Mouse (Mus musculus): ENCODE data around the gene Elp4. TPM values are rescaled to one million over a fixed set of nuclear protein-coding genes. Genes with fewer than 3 reads are reported as not detected.

Elp4 gene
- polyA plus RNA-seq, 1 experiment from 2014 or later: 49.7 TPM

- no peak overlapping the region for H3K27ac ChIP-seq
- no peaks in the 10 kb centered on the region for H3K27me3 ChIP-seq
- no peaks in the 10 kb centered on the region for H3K36me3 ChIP-seq
- H3K9me3 ChIP-seq (replicated peaks): no peaks in the 10 kb centered on the region
- H3K4me1 ChIP-seq: no peaks in the 10 kb centered on the region
- WGBS: 48% methylated on average over 5 of the region's 5 CpGs
- H3K9ac ChIP-seq: no peak overlapping the region
- no peak overlapping the region for H3K4me2 ChIP-seq (replicated peaks)
- H3K4me3 ChIP-seq: no peak overlapping the region
- no peak for ATAC-seq (ENCODE audit: low FRiP score)
These were observed 100.9 kb downstream of the Elp4 start for GRCm38 (mm10) chr2:105803427-105803826.

DNA sequence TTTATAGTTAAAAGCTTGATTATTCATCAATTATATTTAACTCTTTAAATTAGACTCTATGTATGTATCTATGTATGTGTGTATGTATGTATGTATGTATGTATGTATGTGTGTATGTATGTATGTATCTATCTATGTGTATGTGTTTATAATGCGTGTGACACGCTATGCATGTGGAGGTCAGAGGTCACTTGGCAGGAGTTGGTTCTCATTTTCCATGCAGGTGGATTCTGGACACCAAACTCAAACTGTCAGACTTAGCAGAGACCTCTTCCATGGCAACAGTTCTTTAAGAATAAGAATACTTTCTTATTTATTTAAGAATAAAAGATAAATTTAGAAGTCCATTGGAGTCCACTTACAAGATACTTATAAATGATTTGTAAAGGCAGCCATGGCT is 101.5 kb downstream of the Elp4 start:
- WGBS: 87% methylated on average over 2 of the region's 2 CpGs
- no peak overlapping the region for H3K9ac ChIP-seq

DNA sequence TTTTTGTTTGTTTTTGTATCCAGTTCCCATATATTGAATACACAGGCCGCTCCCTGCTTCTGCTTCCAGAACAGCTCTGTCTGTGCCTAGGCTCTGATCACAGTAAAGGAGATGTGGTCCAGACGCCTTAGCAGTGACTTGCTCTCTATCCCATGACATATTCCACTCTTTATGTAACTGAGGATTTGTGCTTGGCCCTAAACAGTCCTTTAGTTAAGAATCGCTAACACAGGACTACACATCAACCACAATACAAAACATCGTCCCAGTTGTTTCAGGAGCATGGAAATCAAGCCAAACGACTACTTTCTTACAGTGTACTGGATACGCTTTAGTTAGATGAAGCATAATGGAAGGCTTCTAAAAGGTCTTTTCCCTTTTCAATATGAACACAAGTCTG is 102.8 kb downstream of the Elp4 start:
- Histone ChIP-seq H3K27ac (no peak overlapping the region), H3K9me3 (replicated peaks) (no peaks in the 10 kb centered on the region), H3K36me3 (no peaks in the 10 kb centered on the region), H3K4me1 (no peaks in the 10 kb centered on the region), H3K4me2 (replicated peaks) (no peak overlapping the region), H3K27me3 (no peaks in the 10 kb centered on the region), H3K9ac (no peak overlapping the region), H3K4me3 (no peak overlapping the region)
- 69% methylated on average over 6 of the region's 6 CpGs for WGBS
- no peak for ATAC-seq (ENCODE audit: low FRiP score)

More for the DNA sequence above, 101.5 kb downstream of the Elp4 start:
- Histone ChIP-seq H3K27ac (no peak overlapping the region), H3K4me2 (replicated peaks) (no peak overlapping the region), H3K27me3 (no peaks in the 10 kb centered on the region), H3K4me1 (no peaks in the 10 kb centered on the region), H3K9me3 (replicated peaks) (no peaks in the 10 kb centered on the region), H3K36me3 (no peaks in the 10 kb centered on the region), H3K4me3 (no peak overlapping the region)
- no peak for ATAC-seq (ENCODE audit: low FRiP score)

DNA sequence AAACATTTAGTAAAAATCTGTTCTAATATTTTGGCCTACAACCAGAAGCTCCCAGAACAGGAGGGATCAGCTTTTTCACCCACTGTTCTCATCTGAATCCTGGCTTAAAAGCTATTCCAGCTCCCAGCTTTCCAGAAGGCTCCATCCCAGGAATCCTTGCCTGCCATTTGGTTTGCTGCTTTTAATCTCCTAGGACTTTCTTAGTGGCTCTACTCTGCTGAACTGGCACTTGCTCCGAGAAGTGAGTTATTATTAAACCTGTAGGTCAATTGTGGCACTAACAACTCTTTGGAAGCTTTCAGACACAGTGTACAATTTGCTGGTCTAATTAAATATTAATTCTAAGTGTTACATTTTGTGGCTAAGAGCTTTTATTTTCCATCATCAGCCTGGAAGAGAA is 103.7 kb downstream of the Elp4 start:
- H3K9ac ChIP-seq: no peak overlapping the region
- no peak for ATAC-seq (ENCODE audit: low FRiP score)
- no peaks in the 10 kb centered on the region for H3K9me3 ChIP-seq (replicated peaks)
- no peak overlapping the region for H3K27ac ChIP-seq
- no peak overlapping the region for H3K4me2 ChIP-seq (replicated peaks)
- H3K27me3 ChIP-seq: no peaks in the 10 kb centered on the region
- no peak overlapping the region for H3K4me3 ChIP-seq
- H3K36me3 ChIP-seq: no peaks in the 10 kb centered on the region
- WGBS: 69% methylated on average over 1 of the region's 1 CpGs
- H3K4me1 ChIP-seq: no peaks in the 10 kb centered on the region

DNA sequence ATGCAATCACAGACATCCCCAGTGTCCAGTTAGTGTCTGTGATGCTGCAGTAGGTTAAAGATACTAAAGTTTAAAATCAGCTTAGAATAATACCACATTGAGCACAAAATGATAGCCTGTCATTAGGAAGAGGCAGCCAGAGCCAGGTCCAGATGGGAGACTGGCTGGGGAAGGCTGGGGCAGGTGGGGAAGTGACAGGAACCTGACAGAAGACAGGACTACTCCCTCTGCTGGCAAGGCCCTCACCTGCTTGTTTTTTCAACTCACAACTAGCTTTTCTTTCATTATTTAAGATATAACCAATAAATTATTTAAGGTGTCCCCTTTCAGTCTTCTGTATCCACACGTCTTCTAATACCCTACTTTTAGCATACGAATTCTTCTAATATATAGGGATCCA is 104.5 kb downstream of the Elp4 start:
- Histone ChIP-seq H3K4me2 (replicated peaks) (no peak overlapping the region), H3K9me3 (replicated peaks) (no peaks in the 10 kb centered on the region), H3K4me1 (no peaks in the 10 kb centered on the region), H3K4me3 (no peak overlapping the region), H3K9ac (no peak overlapping the region), H3K36me3 (no peaks in the 10 kb centered on the region), H3K27ac (no peak overlapping the region), H3K27me3 (no peaks in the 10 kb centered on the region)
- WGBS: 73% methylated on average over 2 of the region's 2 CpGs
- no peak for ATAC-seq (ENCODE audit: low FRiP score)

GRCm38 (mm10) chr2:105797842-105798241 is 106.5 kb downstream of the Elp4 start:
- H3K27ac ChIP-seq: no peak overlapping the region
- H3K9me3 ChIP-seq (replicated peaks): no peaks in the 10 kb centered on the region
- no peak overlapping the region for H3K4me3 ChIP-seq
- no peaks in the 10 kb centered on the region for H3K36me3 ChIP-seq
- H3K27me3 ChIP-seq: no peaks in the 10 kb centered on the region
- H3K9ac ChIP-seq: no peak overlapping the region
- H3K4me2 ChIP-seq (replicated peaks): no peak overlapping the region
- H3K4me1 ChIP-seq: no peaks in the 10 kb centered on the region
- ATAC-seq (ENCODE audit: low FRiP score): no peak

GRCm38 (mm10) chr2:105796101-105796500 is 108.3 kb downstream of the Elp4 start:
- H3K36me3 ChIP-seq: no peaks in the 10 kb centered on the region
- no peaks in the 10 kb centered on the region for H3K4me1 ChIP-seq
- no peak overlapping the region for H3K4me2 ChIP-seq (replicated peaks)
- no peak overlapping the region for H3K4me3 ChIP-seq
- H3K27me3 ChIP-seq: no peaks in the 10 kb centered on the region
- H3K9me3 ChIP-seq (replicated peaks): no peaks in the 10 kb centered on the region
- no peak for ATAC-seq (ENCODE audit: low FRiP score)
- no peak overlapping the region for H3K27ac ChIP-seq
- H3K9ac ChIP-seq: no peak overlapping the region

DNA sequence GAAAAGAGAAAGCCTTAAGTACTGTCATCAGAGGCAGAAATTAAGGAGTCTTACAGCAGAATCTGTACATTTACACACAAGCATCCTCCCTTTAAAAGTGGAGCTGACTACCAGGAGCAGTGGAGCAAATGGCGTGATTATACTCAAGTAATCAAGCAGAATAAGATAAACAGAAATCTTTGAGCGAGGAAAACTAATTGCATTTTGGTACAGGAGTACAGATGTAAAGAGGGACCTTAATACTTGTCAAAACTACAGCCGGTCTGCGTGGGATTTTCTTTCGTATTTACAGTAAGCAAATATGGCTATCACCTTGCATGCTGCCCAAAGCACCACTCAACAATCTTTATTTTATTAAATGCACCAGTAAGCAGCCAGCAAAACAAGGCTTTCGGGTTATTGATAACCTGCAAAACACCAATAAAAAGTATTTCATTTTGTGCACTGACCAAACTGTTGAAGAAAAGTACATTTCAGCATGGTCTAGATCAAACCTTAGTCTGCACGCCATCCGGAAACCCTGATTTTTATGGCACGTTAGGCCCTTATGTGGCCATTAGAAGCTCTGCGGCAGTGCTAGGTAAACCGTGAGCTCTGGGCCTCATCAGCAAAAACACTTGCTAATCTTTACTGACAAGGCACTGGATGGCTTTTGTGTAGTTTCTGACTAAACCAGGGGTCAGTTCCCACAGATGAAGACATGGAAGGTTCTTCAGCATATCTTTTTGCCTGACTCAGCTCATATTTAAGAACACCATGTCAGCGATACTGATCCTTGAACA is 111.8 kb downstream of the Elp4 start:
- no peak overlapping the region for H3K27ac ChIP-seq
- H3K36me3 ChIP-seq: no peaks in the 10 kb centered on the region
- WGBS: 77% methylated on average over 12 of the region's 12 CpGs
- H3K9me3 ChIP-seq (replicated peaks): no peaks in the 10 kb centered on the region
- H3K4me2 ChIP-seq (replicated peaks): no peak overlapping the region
- H3K9ac ChIP-seq: no peak overlapping the region
- ATAC-seq (ENCODE audit: low FRiP score): no peak
- H3K4me3 ChIP-seq: no peak overlapping the region
- no peaks in the 10 kb centered on the region for H3K4me1 ChIP-seq
- H3K27me3 ChIP-seq: no peaks in the 10 kb centered on the region

DNA sequence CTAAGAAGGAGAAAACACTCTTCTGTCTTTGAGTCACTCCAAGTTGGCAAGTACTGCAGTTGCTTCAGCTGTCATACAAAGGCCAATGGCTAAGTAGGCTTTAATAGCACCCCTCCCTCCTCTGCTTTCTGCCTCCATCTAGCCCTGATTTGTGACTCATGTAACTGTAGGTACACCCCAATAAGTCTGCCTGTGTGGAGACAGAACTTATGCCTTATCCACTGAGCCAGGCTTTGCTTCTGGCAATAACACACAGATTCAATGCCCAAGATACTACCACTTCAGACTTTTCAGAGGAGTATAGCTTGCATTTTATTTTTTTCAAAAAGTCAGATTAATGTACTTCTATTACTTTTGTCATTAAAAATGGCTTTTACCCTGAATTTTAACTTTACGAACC is 114.4 kb downstream of the Elp4 start:
- Histone ChIP-seq H3K27me3 (no peaks in the 10 kb centered on the region), H3K9ac (no peak overlapping the region), H3K9me3 (replicated peaks) (no peaks in the 10 kb centered on the region), H3K27ac (no peak overlapping the region), H3K4me2 (replicated peaks) (no peak overlapping the region), H3K36me3 (no peaks in the 10 kb centered on the region), H3K4me1 (no peaks in the 10 kb centered on the region), H3K4me3 (no peak overlapping the region)
- ATAC-seq (ENCODE audit: low FRiP score): no peak
- 96% methylated on average over 1 of the region's 1 CpGs for WGBS

DNA sequence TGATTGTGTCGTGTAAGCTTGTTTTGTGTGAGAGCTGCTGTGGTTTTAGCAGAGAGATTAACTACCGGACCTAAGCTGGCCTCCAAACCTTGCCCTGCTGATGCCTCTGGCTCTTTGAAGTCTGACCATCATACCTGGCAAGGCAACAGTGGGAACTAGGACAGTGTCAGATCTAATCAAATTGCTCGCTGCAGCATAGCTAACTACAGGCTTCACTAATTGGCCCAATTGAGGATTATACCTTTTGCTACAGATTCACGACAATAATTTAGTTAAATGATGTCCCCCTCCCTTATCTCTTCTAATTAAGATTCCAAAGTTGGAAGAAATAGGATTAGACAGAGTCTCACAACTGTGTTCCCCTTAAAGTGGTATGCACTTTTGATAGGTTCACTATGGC is 116.6 kb downstream of the Elp4 start:
- Histone ChIP-seq H3K4me1 (no peaks in the 10 kb centered on the region), H3K4me2 (replicated peaks) (no peak overlapping the region), H3K4me3 (no peak overlapping the region), H3K27me3 (no peaks in the 10 kb centered on the region), H3K9me3 (replicated peaks) (no peaks in the 10 kb centered on the region), H3K36me3 (no peaks in the 10 kb centered on the region), H3K27ac (no peak overlapping the region), H3K9ac (no peak overlapping the region)
- WGBS: 84% methylated on average over 4 of the region's 4 CpGs
- ATAC-seq (ENCODE audit: low FRiP score): no peak

- no peak overlapping the region for H3K4me2 ChIP-seq (replicated peaks)
- 47% methylated on average over 2 of the region's 2 CpGs for WGBS
- no peaks in the 10 kb centered on the region for H3K36me3 ChIP-seq
- no peak overlapping the region for H3K9ac ChIP-seq
- no peak overlapping the region for H3K27ac ChIP-seq
- no peaks in the 10 kb centered on the region for H3K27me3 ChIP-seq
- no peak for ATAC-seq (ENCODE audit: low FRiP score)
- no peaks in the 10 kb centered on the region for H3K4me1 ChIP-seq
- H3K9me3 ChIP-seq (replicated peaks): no peaks in the 10 kb centered on the region
- no peak overlapping the region for H3K4me3 ChIP-seq
These were observed 117.4 kb downstream of the Elp4 start for GRCm38 (mm10) chr2:105786986-105787385.

GRCm38 (mm10) chr2:105782885-105783284 is 121.5 kb downstream of the Elp4 start:
- 82% methylated on average over 5 of the region's 5 CpGs for WGBS
- Histone ChIP-seq H3K4me2 (replicated peaks) (no peak overlapping the region), H3K9me3 (replicated peaks) (no peaks in the 10 kb centered on the region), H3K27ac (no peak overlapping the region), H3K27me3 (no peaks in the 10 kb centered on the region), H3K36me3 (no peaks in the 10 kb centered on the region), H3K4me1 (no peaks in the 10 kb centered on the region), H3K4me3 (no peak overlapping the region), H3K9ac (no peak overlapping the region)
- ATAC-seq (ENCODE audit: low FRiP score): no peak

GRCm38 (mm10) chr2:105780739-105781138 is 123.6 kb downstream of the Elp4 start:
- Histone ChIP-seq H3K9ac (no peak overlapping the region), H3K4me1 (no peaks in the 10 kb centered on the region), H3K36me3 (no peaks in the 10 kb centered on the region), H3K27ac (no peak overlapping the region), H3K9me3 (replicated peaks) (no peaks in the 10 kb centered on the region), H3K4me3 (no peak overlapping the region), H3K4me2 (replicated peaks) (no peak overlapping the region), H3K27me3 (no peaks in the 10 kb centered on the region)
- WGBS: 55% methylated on average over 1 of the region's 1 CpGs
- ATAC-seq (ENCODE audit: low FRiP score): no peak
